Mouse (Mus musculus) lung, postnatal 0 days (tissue): ENCODE data around the gene Fam168a. TPM values are rescaled to one million over a fixed set of nuclear protein-coding genes. Genes with fewer than 3 reads are reported as not detected.

ENCODE experiments used
- ATAC-seq: fragments of 200-750 bp; cut with Nextera tagmentation; 2 replicates; pipeline ENCODE4 v1.8.0; 2017; ENCODE audit warnings: moderate library complexity
- DNase-seq: peaks from one replicate; pipeline ENCODE4 v3.0.0-alpha.2; 2016; ENCODE audit warnings: low spot score
- H3K27ac ChIP-seq: fragments of 300-500 bp; sonication (generic); 2 replicates; pipeline ENCODE4 v1.5.1; 2014; ENCODE audit warnings: antibody characterized with exemption, mild to moderate bottlenecking, low read length, mixed read lengths
- H3K27me3 ChIP-seq: fragments of 300-500 bp; sonication (generic); replicated peaks from 2 replicates; pipeline ENCODE4 v1.6.1; 2014; ENCODE audit warnings: low read length, mixed read lengths; ENCODE audit not compliant: insufficient read depth
- H3K36me3 ChIP-seq: fragments of 300-500 bp; sonication (generic); 2 replicates; pipeline ENCODE4 v1.6.1; 2014; ENCODE audit warnings: low read length, mixed read lengths; ENCODE audit not compliant: insufficient read depth
- H3K4me1 ChIP-seq: fragments of 300-500 bp; sonication (generic); 2 replicates; pipeline ENCODE4 v1.6.1; 2014; ENCODE audit warnings: antibody characterized with exemption, low read depth, low read length, mixed read lengths; ENCODE audit not compliant: insufficient read depth
- H3K4me2 ChIP-seq: fragments of 300-500 bp; sonication (generic); replicated peaks from 2 replicates; pipeline ENCODE4 v1.6.1; 2014; ENCODE audit warnings: low read depth, mild to moderate bottlenecking, low read length, moderate library complexity, mixed read lengths
- H3K4me3 ChIP-seq: fragments of 300-500 bp; sonication (generic); 2 replicates; pipeline ENCODE4 v1.5.1; 2014; ENCODE audit warnings: low read depth, low read length
- H3K9ac ChIP-seq: fragments of 300-500 bp; sonication (generic); replicated peaks from 2 replicates; pipeline ENCODE4 v1.6.1; 2014; ENCODE audit warnings: low read depth, mild to moderate bottlenecking
- H3K9me3 ChIP-seq: fragments of 300-500 bp; sonication (generic); 2 replicates; pipeline ENCODE4 v1.6.1; 2016; ENCODE audit warnings: low read length, mixed read lengths
- CTCF ChIP-seq: IDR thresholded peaks from 2 replicates; pipeline ENCODE4 v1.5.1; 2016; ENCODE audit warnings: antibody characterized with exemption, mild to moderate bottlenecking
- EP300 ChIP-seq: IDR thresholded peaks from 2 replicates; pipeline ENCODE4 v1.6.1; 2016; ENCODE audit warnings: antibody characterized with exemption, mild to moderate bottlenecking, control low read depth
- WGBS: fragments of 180-500 bp; shearing (Covaris S2); extraction: QIAGEN DNeasy Blood & Tissue Kit; methylation state at CpG from one replicate; pipeline ENCODE4 v1.1.7; 2014; 5-methylcytosine and 5-hydroxymethylcytosine counted together
- polyA plus RNA-seq: library from polyadenylated mRNA; unstranded; fragments of >200 nt; fragmentation: Nextera tagmentation; extraction: Ambion mirVana; gene quantifications from 2 replicates; pipeline ENCODE4 v1.2.1, GENCODE M21; 2015

The Fam168a gene
- polyA plus RNA-seq, 1 experiment from 2014 or later, result 28.2 TPM

DNA sequence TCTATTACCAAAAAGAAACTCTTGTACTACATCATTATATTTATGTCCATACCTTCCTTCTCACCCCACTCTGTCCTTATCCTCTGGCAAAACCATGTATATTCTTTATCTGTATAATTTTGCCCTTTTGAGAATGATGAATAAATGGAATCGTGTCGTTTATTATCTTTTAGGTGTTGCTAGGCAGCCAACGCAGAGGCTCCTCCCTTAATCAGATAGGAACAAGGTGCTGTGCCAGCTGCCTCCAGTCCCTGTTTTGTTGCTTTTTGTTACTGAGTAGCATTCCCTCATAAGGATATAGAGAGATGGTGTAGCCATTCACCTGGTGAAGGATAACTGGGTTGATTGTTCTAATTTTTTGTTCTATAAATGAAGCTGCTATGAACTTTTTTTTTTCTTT lies 29.7 kb downstream of the Fam168a start:
- 42% methylated on average over 3 of the region's 3 CpGs for WGBS
- Histone ChIP-seq H3K9me3 (no peaks in the 10 kb centered on the region), H3K9ac (no peak overlapping the region), H3K36me3 (no peaks in the 10 kb centered on the region), H3K27ac (no peak overlapping the region), H3K27me3 (no peaks in the 10 kb centered on the region), H3K4me1 (peaks cover 8% of the 10 kb centered on the region; the same call in 1 of the 2 replicates), H3K4me3 (no peak overlapping the region), H3K4me2 (no peak overlapping the region)
- TF ChIP-seq CTCF, result no peak
- no peak for TF ChIP-seq EP300
- ATAC-seq, result no peak
- no peak for DNase-seq

- no peaks in the 10 kb centered on the region for H3K9me3 ChIP-seq
- H3K27me3 ChIP-seq, result no peaks in the 10 kb centered on the region
- no peak for ATAC-seq
- no peak overlapping the region for H3K27ac ChIP-seq
- H3K9ac ChIP-seq, result no peak overlapping the region
- H3K4me2 ChIP-seq, result no peak overlapping the region
- peaks cover 7% of the 10 kb centered on the region; the same call in 1 of the 2 replicates for H3K4me1 ChIP-seq
- no peaks in the 10 kb centered on the region for H3K36me3 ChIP-seq
- DNase-seq, result no peak
- no peak overlapping the region for H3K4me3 ChIP-seq
- WGBS, result 88% methylated on average over 2 of the region's 2 CpGs
- no peak for TF ChIP-seq CTCF
- no peak for TF ChIP-seq EP300
Observed at GRCm38 (mm10) chr7:100744372-100744771, 37.9 kb downstream of the Fam168a start.

DNA sequence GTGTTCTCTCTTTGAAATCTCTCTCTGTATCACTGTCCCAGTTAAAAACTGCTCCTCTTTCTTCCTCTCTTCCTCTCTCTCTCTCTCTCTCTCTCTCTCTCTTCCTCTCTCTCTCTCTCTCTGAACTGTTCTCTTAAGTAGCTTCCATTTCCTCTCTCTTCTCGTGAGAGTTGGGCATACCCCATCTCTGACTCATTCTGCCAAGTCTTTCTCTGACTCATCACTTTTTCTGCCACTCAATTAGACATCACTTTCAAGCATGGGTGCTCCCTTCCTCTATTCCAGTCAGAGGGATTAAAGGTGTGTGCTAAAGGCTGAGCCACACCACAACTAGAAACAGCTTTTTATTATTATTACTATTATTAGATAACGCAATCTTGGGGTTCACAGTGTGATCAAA lies 43.7 kb downstream of the Fam168a start:
- Histone ChIP-seq H3K4me2 (no peak overlapping the region), H3K4me1 (no peaks in the 10 kb centered on the region), H3K27me3 (no peaks in the 10 kb centered on the region), H3K4me3 (no peak overlapping the region), H3K9ac (no peak overlapping the region), H3K9me3 (no peaks in the 10 kb centered on the region), H3K36me3 (no peaks in the 10 kb centered on the region), H3K27ac (no peak overlapping the region)
- peak; percentile 28 for DNase-seq
- 53% methylated on average over 2 of the region's 2 CpGs for WGBS
- no peak for TF ChIP-seq EP300
- no peak for TF ChIP-seq CTCF
- no peak for ATAC-seq

GRCm38 (mm10) chr7:100758718-100759117 lies 52.3 kb downstream of the Fam168a start:
- no peaks in the 10 kb centered on the region for H3K4me1 ChIP-seq
- DNase-seq, result no peak
- no peak overlapping the region for H3K27ac ChIP-seq
- ATAC-seq, result no peak
- no peaks in the 10 kb centered on the region for H3K9me3 ChIP-seq
- 82% methylated on average over 7 of the region's 7 CpGs for WGBS
- H3K4me3 ChIP-seq, result no peak overlapping the region
- no peaks in the 10 kb centered on the region for H3K36me3 ChIP-seq
- no peak overlapping the region for H3K4me2 ChIP-seq
- no peak for TF ChIP-seq CTCF
- TF ChIP-seq EP300, result no peak
- no peak overlapping the region for H3K9ac ChIP-seq
- no peaks in the 10 kb centered on the region for H3K27me3 ChIP-seq

DNA sequence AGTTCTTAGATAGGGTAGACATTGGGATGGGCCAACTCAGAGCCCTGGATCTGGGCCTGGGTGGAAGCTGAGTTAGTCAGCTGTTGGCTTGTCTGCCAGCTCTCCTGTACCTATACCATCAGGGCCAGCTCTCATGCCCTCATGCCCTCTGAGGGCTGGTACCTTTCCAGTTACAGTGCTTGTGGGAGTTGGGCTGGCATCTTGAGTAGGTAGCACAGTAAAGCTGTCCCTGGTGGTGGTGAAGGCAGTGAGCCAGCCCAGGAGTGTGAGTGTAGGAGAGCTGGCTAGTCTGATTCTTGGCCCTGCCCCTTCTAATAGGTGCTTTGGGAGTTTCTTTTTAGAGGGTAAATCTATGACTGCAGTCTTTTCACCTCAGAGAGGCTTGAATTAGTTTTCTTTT lies 56.3 kb downstream of the Fam168a start:
- Histone ChIP-seq H3K4me2 (no peak overlapping the region), H3K4me1 (no peaks in the 10 kb centered on the region; the same call in 1 of the 2 replicates), H3K27ac (no peak overlapping the region), H3K9ac (no peak overlapping the region), H3K27me3 (no peaks in the 10 kb centered on the region), H3K4me3 (no peak overlapping the region), H3K9me3 (no peaks in the 10 kb centered on the region), H3K36me3 (no peaks in the 10 kb centered on the region)
- DNase-seq, result no peak
- ATAC-seq, result no peak
- TF ChIP-seq EP300 (no peak), CTCF (no peak)

- Histone ChIP-seq H3K4me2 (no peak overlapping the region), H3K9ac (no peak overlapping the region), H3K4me3 (no peak overlapping the region), H3K27me3 (no peaks in the 10 kb centered on the region), H3K4me1 (no peaks in the 10 kb centered on the region; the same call in 1 of the 2 replicates), H3K9me3 (no peaks in the 10 kb centered on the region), H3K36me3 (no peaks in the 10 kb centered on the region), H3K27ac (no peak overlapping the region)
- ATAC-seq, result peak; percentile 67
- no peak for TF ChIP-seq CTCF
- no peak for TF ChIP-seq EP300
- 31% methylated on average over 3 of the region's 3 CpGs for WGBS
- DNase-seq, result peak; percentile 47
Observed at GRCm38 (mm10) chr7:100767568-100767967, 61.1 kb downstream of the Fam168a start.

GRCm38 (mm10) chr7:100768009-100768408 lies 61.6 kb downstream of the Fam168a start:
- no peak overlapping the region for H3K9ac ChIP-seq
- H3K4me2 ChIP-seq, result no peak overlapping the region
- H3K9me3 ChIP-seq, result no peaks in the 10 kb centered on the region
- H3K27me3 ChIP-seq, result no peaks in the 10 kb centered on the region
- H3K4me1 ChIP-seq, result no peaks in the 10 kb centered on the region; the same call in 1 of the 2 replicates
- ATAC-seq (no peak), DNase-seq (no peak)
- no peak overlapping the region for H3K4me3 ChIP-seq
- no peaks in the 10 kb centered on the region for H3K36me3 ChIP-seq
- no peak for TF ChIP-seq CTCF
- no peak for TF ChIP-seq EP300
- WGBS, result 96% methylated on average over 3 of the region's 3 CpGs
- H3K27ac ChIP-seq, result no peak overlapping the region
